Mouse (Mus musculus): ENCODE data around the gene Gli2. TPM values are rescaled to one million over a fixed set of nuclear protein-coding genes. Genes with fewer than 3 reads are reported as not detected.

Gli2 gene
- total RNA-seq, 1 experiment = 9.8 TPM

DNA sequence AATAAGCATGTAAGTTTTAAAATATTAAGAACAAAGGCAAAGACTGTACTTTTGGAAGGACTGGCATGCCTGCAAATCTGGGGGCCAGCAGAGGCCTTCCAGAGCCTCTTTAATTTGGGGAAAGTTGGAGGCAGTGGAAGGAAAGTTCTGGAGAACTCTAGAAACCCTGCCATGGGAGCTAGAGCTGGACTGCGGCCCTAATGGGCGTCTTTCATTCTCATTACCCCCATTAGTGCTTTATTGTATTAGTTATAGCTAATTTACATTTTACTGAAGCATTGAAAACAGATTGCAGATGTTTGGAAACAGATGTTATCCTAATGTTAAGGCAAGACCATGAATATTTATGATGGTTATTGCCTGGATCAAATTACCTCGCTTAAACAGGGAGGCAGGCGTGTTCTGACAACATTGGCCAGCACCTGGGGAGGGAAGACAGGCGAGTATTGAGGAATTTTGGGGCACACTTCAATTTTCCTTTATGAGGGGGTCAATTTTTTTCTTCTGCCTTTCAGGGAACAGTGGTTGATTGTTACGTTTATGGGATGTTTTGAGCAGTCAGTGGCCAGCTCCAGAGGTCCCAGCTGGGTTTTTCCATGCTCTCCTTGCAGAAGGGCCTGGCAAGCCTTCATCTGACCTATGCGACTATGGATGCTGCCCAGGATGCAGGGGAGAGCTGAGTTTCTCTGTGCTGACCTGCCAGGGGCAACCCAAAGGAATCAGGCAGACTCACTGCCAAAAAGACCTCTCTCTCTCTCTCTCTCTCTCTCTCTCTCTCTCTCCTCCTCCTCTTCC, 253.9 kb downstream of the Gli2 start:
- in situ Hi-C loops (cut with MboI; ENCODE audit: low sequenced_read_pairs in 2 of 2, unreplicated experiment in 2 of 2) = no loop called here
- no peak overlapping the region for H3K27ac ChIP-seq (ENCODE audit: insufficient read depth, low read depth, low read length, poor library complexity, severe bottlenecking)
- H3K4me1 ChIP-seq (ENCODE audit: control insufficient read depth in 2 of 2, insufficient read depth in 2 of 2, low read length in 2 of 2, poor library complexity in 1 of 2) = no peaks in the 10 kb centered on the region
- no peak overlapping the region for H3K9ac ChIP-seq (ENCODE audit: insufficient read depth, low read depth, low read length, poor library complexity, severe bottlenecking)
- H3K9me3 ChIP-seq (ENCODE audit: control insufficient read depth, insufficient read depth, low read depth, low read length) = no peaks in the 10 kb centered on the region
- no peak for DNase-seq (ENCODE audit: low read depth, low spot score)
- H3K36me3 ChIP-seq (ENCODE audit: control insufficient read depth, insufficient read depth, low read length, poor library complexity, severe bottlenecking) = no peaks in the 10 kb centered on the region
- no peak for TF ChIP-seq ZC3H11A (IDR thresholded peaks at IDR 0.05; ENCODE audit: borderline replicate concordance, low read depth, low read length)
- TF ChIP-seq MAFK (IDR thresholded peaks at IDR 0.05; ENCODE audit: insufficient read depth, low read depth, low read length) = no peak
- no peak overlapping the region for H3K4me3 ChIP-seq (ENCODE audit: insufficient read depth in 1 of 2, low read depth in 1 of 2, low read length in 2 of 2, poor library complexity in 1 of 2, severe bottlenecking in 1 of 2)

DNA sequence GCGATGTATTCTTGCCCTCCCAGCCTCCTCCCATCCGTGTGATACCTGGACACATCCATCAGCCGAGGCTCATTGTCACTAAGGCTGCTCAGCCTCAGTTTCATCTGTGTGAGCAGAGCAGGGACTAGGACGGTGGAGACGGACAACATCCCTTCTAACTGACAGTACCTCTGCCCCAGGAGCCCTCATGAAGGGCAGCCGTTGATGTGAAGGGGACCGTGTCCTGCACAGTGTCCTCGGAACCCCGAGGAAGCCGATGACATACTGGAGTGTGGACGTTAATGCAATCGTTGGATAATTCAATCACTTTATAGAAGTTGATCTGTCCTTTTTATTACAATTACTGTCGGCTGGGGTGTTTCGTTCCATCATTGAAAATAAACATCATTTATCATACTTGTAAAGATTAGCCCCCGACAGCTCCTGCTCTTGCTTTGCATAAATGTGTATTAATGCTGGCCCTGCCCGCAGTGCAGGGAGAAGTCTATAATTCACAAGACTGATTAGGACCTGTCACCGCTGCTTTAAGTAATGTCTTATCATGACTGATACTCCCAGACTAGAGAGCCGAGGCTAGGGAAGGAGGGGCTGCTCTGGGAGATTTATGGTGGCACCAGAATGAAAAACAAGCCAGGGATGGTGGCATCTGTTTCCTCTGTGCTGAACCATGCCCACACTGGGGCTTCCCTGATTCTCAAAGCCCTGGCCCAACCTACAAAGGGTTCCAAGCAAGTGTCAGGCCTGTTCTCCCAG, 257.8 kb downstream of the Gli2 start:
- Histone ChIP-seq H3K4me3 (ENCODE audit: insufficient read depth in 1 of 2, low read depth in 1 of 2, low read length in 2 of 2, poor library complexity in 1 of 2, severe bottlenecking in 1 of 2) (no peak overlapping the region), H3K4me1 (ENCODE audit: control insufficient read depth in 2 of 2, insufficient read depth in 2 of 2, low read length in 2 of 2, poor library complexity in 1 of 2) (no peaks in the 10 kb centered on the region), H3K9ac (ENCODE audit: insufficient read depth, low read depth, low read length, poor library complexity, severe bottlenecking) (no peak overlapping the region), H3K36me3 (ENCODE audit: control insufficient read depth, insufficient read depth, low read length, poor library complexity, severe bottlenecking) (no peaks in the 10 kb centered on the region), H3K27ac (ENCODE audit: insufficient read depth, low read depth, low read length, poor library complexity, severe bottlenecking) (no peak overlapping the region), H3K9me3 (ENCODE audit: control insufficient read depth, insufficient read depth, low read depth, low read length) (no peaks in the 10 kb centered on the region)
- TF ChIP-seq CHD2 (IDR thresholded peaks at IDR 0.05; ENCODE audit: low read depth, low read length) = no peak
- TF ChIP-seq ZC3H11A (IDR thresholded peaks at IDR 0.05; ENCODE audit: borderline replicate concordance, low read depth, low read length) = no peak
- no peak for TF ChIP-seq MAFK (IDR thresholded peaks at IDR 0.05; ENCODE audit: insufficient read depth, low read depth, low read length)
- TF ChIP-seq ZNF384 (IDR thresholded peaks at IDR 0.05; ENCODE audit: low read depth, low read length) = no peak
- no peak for TF ChIP-seq HCFC1 (IDR thresholded peaks at IDR 0.05; ENCODE audit: borderline replicate concordance, insufficient read depth, low read length)
- in situ Hi-C loops (cut with MboI; ENCODE audit: low sequenced_read_pairs in 2 of 2, unreplicated experiment in 2 of 2) = no loop called here
- DNase-seq (ENCODE audit: low read depth, low spot score) = no peak

DNA sequence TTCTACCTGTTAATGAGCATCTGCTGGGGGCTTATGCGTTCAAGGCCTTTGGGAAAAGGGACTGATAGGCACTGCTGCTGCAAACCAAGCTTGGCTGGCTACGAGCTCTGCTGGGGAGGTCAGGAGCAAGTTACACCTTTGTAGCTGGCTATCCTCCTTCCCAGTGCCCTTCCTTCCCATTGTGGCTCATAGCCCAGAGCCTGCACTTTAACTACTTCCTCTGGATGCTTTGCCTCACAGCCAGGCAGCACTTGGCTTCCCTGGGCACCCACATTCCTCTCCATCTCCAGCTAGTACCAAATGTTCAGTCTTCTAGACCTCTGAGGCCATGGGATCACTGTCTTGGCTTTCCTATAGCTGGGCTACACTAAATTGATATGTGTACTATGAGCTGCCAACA, 263.5 kb downstream of the Gli2 start:
- no peaks in the 10 kb centered on the region for H3K4me1 ChIP-seq (ENCODE audit: control insufficient read depth in 2 of 2, insufficient read depth in 2 of 2, low read length in 2 of 2, poor library complexity in 1 of 2)
- no peak overlapping the region for H3K4me3 ChIP-seq (ENCODE audit: insufficient read depth in 1 of 2, low read depth in 1 of 2, low read length in 2 of 2, poor library complexity in 1 of 2, severe bottlenecking in 1 of 2)
- no peak for DNase-seq (ENCODE audit: low read depth, low spot score)
- H3K36me3 ChIP-seq (ENCODE audit: control insufficient read depth, insufficient read depth, low read length, poor library complexity, severe bottlenecking) = no peaks in the 10 kb centered on the region
- H3K9me3 ChIP-seq (ENCODE audit: control insufficient read depth, insufficient read depth, low read depth, low read length) = no peaks in the 10 kb centered on the region
- no peak overlapping the region for H3K27ac ChIP-seq (ENCODE audit: insufficient read depth, low read depth, low read length, poor library complexity, severe bottlenecking)
- TF ChIP-seq CHD2 (IDR thresholded peaks at IDR 0.05; ENCODE audit: low read depth, low read length) (no peak), ZC3H11A (IDR thresholded peaks at IDR 0.05; ENCODE audit: borderline replicate concordance, low read depth, low read length) (no peak), MAFK (IDR thresholded peaks at IDR 0.05; ENCODE audit: insufficient read depth, low read depth, low read length) (no peak), HCFC1 (IDR thresholded peaks at IDR 0.05; ENCODE audit: borderline replicate concordance, insufficient read depth, low read length) (no peak)
- in situ Hi-C loops (cut with MboI; ENCODE audit: low sequenced_read_pairs in 2 of 2, unreplicated experiment in 2 of 2) = no loop called here
- no peak overlapping the region for H3K9ac ChIP-seq (ENCODE audit: insufficient read depth, low read depth, low read length, poor library complexity, severe bottlenecking)

DNA sequence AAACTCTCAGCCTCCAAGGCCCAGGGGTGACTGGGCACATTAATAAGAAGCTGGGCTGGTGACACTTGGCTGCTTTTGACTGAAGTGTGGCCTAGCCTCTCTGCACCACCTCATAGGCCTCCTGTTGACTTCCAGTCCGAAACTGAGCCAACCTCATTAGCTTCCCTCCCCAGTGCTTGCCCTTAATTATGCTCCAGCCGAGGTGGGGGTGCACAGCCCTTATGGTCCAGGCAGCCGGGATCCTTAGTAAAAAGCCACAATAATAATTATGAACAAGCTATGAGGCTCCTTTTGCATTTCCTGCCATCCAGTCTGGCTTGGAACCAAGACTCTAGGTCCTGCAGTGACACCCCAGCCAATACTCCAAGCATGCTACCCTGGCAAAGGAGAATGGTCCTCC, 264.0 kb downstream of the Gli2 start:
- DNase-seq (ENCODE audit: low read depth, low spot score) = no peak
- H3K9ac ChIP-seq (ENCODE audit: insufficient read depth, low read depth, low read length, poor library complexity, severe bottlenecking) = no peak overlapping the region
- no peaks in the 10 kb centered on the region for H3K9me3 ChIP-seq (ENCODE audit: control insufficient read depth, insufficient read depth, low read depth, low read length)
- TF ChIP-seq CHD2 (IDR thresholded peaks at IDR 0.05; ENCODE audit: low read depth, low read length) (no peak), ZNF384 (IDR thresholded peaks at IDR 0.05; ENCODE audit: low read depth, low read length) (no peak), MAFK (IDR thresholded peaks at IDR 0.05; ENCODE audit: insufficient read depth, low read depth, low read length) (no peak), ZC3H11A (IDR thresholded peaks at IDR 0.05; ENCODE audit: borderline replicate concordance, low read depth, low read length) (no peak), HCFC1 (IDR thresholded peaks at IDR 0.05; ENCODE audit: borderline replicate concordance, insufficient read depth, low read length) (no peak)
- no peaks in the 10 kb centered on the region for H3K36me3 ChIP-seq (ENCODE audit: control insufficient read depth, insufficient read depth, low read length, poor library complexity, severe bottlenecking)
- in situ Hi-C loops (cut with MboI; ENCODE audit: low sequenced_read_pairs in 2 of 2, unreplicated experiment in 2 of 2) = no loop called here
- H3K27ac ChIP-seq (ENCODE audit: insufficient read depth, low read depth, low read length, poor library complexity, severe bottlenecking) = no peak overlapping the region
- no peak overlapping the region for H3K4me3 ChIP-seq (ENCODE audit: insufficient read depth in 1 of 2, low read depth in 1 of 2, low read length in 2 of 2, poor library complexity in 1 of 2, severe bottlenecking in 1 of 2)
- H3K4me1 ChIP-seq (ENCODE audit: control insufficient read depth in 2 of 2, insufficient read depth in 2 of 2, low read length in 2 of 2, poor library complexity in 1 of 2) = no peaks in the 10 kb centered on the region

Measured in ES-E14 (cell line).